Mouse (Mus musculus) gastrocnemius, postnatal 25 days (tissue): ENCODE data around the gene Gm49318. TPM values are rescaled to one million over a fixed set of nuclear protein-coding genes. Genes with fewer than 3 reads are reported as not detected.

Experiments used
- DNase-seq: peaks from one replicate; pipeline ENCODE4 v3.0.0; 2022
- total RNA-seq, 2 experiments: library from RNA; stranded (reverse); gene quantifications; 1 replicate in 1 of 2; 2 replicates in 1 of 2; pipeline ENCODE4 v1.2.3; 2021

Gene Gm49318
- total RNA-seq, 2 experiments from 2014 or later, result not detected

GRCm38 (mm10) chr9:22028467-22028866, 42.6 kb downstream of the Gm49318 start:
- no peak for DNase-seq

- no peak for DNase-seq
Observed at GRCm38 (mm10) chr9:22024592-22024991, 46.5 kb downstream of the Gm49318 start.

GRCm38 (mm10) chr9:22017208-22017825, 53.7 kb downstream of the Gm49318 start:
- DNase-seq, result no peak

GRCm38 (mm10) chr9:22016245-22016644, 54.8 kb downstream of the Gm49318 start:
- no peak for DNase-seq

GRCm38 (mm10) chr9:22012731-22013130, 58.3 kb downstream of the Gm49318 start:
- DNase-seq, result no peak

GRCm38 (mm10) chr9:22011055-22011454, 60.0 kb downstream of the Gm49318 start:
- no peak for DNase-seq

- no peak for DNase-seq
Observed at GRCm38 (mm10) chr9:22004546-22004945, 66.5 kb downstream of the Gm49318 start.

GRCm38 (mm10) chr9:22003163-22003554, 67.9 kb downstream of the Gm49318 start:
- no peak for DNase-seq

- DNase-seq, result peak; percentile 100
Observed at GRCm38 (mm10) chr9:22002194-22003162, 68.6 kb downstream of the Gm49318 start, which contains the start of the genes Ccdc151 and Prkcsh. Ccdc151 (minus strand) TSS chr9:22002634. Prkcsh (plus strand) TSS chr9:22002806.

GRCm38 (mm10) chr9:22001633-22002032, 69.4 kb downstream of the Gm49318 start:
- no peak for DNase-seq

- no peak for DNase-seq
Observed at GRCm38 (mm10) chr9:22000296-22000695, 70.8 kb downstream of the Gm49318 start.

- DNase-seq, result no peak
Observed at GRCm38 (mm10) chr9:21996178-21996867, 74.7 kb downstream of the Gm49318 start.

- DNase-seq, result no peak
Observed at GRCm38 (mm10) chr9:21992227-21992626, 78.8 kb downstream of the Gm49318 start.

- peak; percentile 40 for DNase-seq
Observed at GRCm38 (mm10) chr9:21989230-21990110, 81.6 kb downstream of the Gm49318 start, which contains the start of gene Rgl3. Rgl3 (minus strand) TSS chr9:21989446.

GRCm38 (mm10) chr9:21988421-21989101, 82.5 kb downstream of the Gm49318 start:
- no peak for DNase-seq

GRCm38 (mm10) chr9:21987592-21988342, 83.3 kb downstream of the Gm49318 start:
- no peak for DNase-seq
